Mouse (Mus musculus): Measurements from ENCODE around the gene Lrrc47. TPM values are rescaled to one million over a fixed set of nuclear protein-coding genes. Genes with fewer than 3 reads are reported as not detected.

The Lrrc47 gene
- total and polyA plus RNA-seq, 2 experiments from 2014 or later = 22.6 to 24.9 TPM

- TF ChIP-seq CTCF (IDR thresholded peaks at IDR 0.05) = no peak
- Histone ChIP-seq H3K36me3 (ENCODE audit: insufficient read depth, low read length) (no peaks in the 10 kb centered on the region), H3K9ac (replicated peaks; ENCODE audit: low read length, poor library complexity, severe bottlenecking) (no peak overlapping the region), H3K27ac (ENCODE audit: low read depth, low read length) (no peak overlapping the region), H3K4me1 (ENCODE audit: insufficient read depth, low read length) (no peaks in the 10 kb centered on the region), H3K4me2 (ENCODE audit: low read depth, low read length, poor library complexity, severe bottlenecking) (no peak overlapping the region), H3K4me3 (ENCODE audit: low read depth, low read length) (no peak overlapping the region), H3K27me3 (ENCODE audit: insufficient read depth, low read length) (0 out of 2 replicates have a peak, but pooled peaks cover 3% of the 10 kb centered on the region), H3K9me3 (ENCODE audit: low read length) (no peaks in the 10 kb centered on the region)
- WGBS = 47% methylated on average over 3 of the region's 3 CpGs
- DNase-seq (ENCODE audit: low spot score) (no peak), ATAC-seq (ENCODE audit: low FRiP score) (no peak)
These were observed 25.6 kb downstream of the Lrrc47 start for GRCm38 (mm10) chr4:154037123-154037522.

- Histone ChIP-seq H3K9ac (replicated peaks; ENCODE audit: low read length, poor library complexity, severe bottlenecking) (no peak within 1 kb of the TSS), H3K4me2 (ENCODE audit: low read depth, low read length, poor library complexity, severe bottlenecking) (no peak within 1 kb of the TSS), H3K36me3 (ENCODE audit: insufficient read depth, low read length) (no peaks in the 10 kb centered on the region), H3K4me1 (ENCODE audit: insufficient read depth, low read length) (no peaks in the 10 kb centered on the region), H3K27me3 (ENCODE audit: insufficient read depth, low read length) (no peaks in the 10 kb centered on the region), H3K4me3 (ENCODE audit: low read depth, low read length) (no peak within 1 kb of the TSS), H3K9me3 (ENCODE audit: low read length) (no peaks in the 10 kb centered on the region), H3K27ac (ENCODE audit: low read depth, low read length) (no peak within 1 kb of the TSS)
- WGBS = 85% methylated on average over 9 of the region's 9 CpGs
- DNase-seq (ENCODE audit: low spot score) (no peak), ATAC-seq (ENCODE audit: low FRiP score) (no peak)
- no peak for TF ChIP-seq CTCF (IDR thresholded peaks at IDR 0.05)
These were observed 31.0 kb downstream of the Lrrc47 start, which contains the start of gene Ccdc27 for GRCm38 (mm10) chr4:154042577-154042976. Gene Ccdc27, minus strand, starts transcription at chr4:154042677.

GRCm38 (mm10) chr4:154045837-154046236, 34.3 kb downstream of the Lrrc47 start:
- WGBS = 71% methylated on average over 5 of the region's 5 CpGs
- no peaks in the 10 kb centered on the region for H3K36me3 ChIP-seq (ENCODE audit: insufficient read depth, low read length)

GRCm38 (mm10) chr4:154051401-154051800, 39.9 kb downstream of the Lrrc47 start:
- no peak overlapping the region for H3K4me3 ChIP-seq (ENCODE audit: low read depth, low read length)
- no peaks in the 10 kb centered on the region for H3K36me3 ChIP-seq (ENCODE audit: insufficient read depth, low read length)
- DNase-seq (ENCODE audit: low spot score) (no peak), ATAC-seq (ENCODE audit: low FRiP score) (no peak)
- 83% methylated on average over 3 of the region's 3 CpGs for WGBS
- no peak overlapping the region for H3K4me2 ChIP-seq (ENCODE audit: low read depth, low read length, poor library complexity, severe bottlenecking)
- no peak overlapping the region for H3K9ac ChIP-seq (replicated peaks; ENCODE audit: low read length, poor library complexity, severe bottlenecking)
- H3K4me1 ChIP-seq (ENCODE audit: insufficient read depth, low read length) = no peaks in the 10 kb centered on the region
- no peaks in the 10 kb centered on the region for H3K9me3 ChIP-seq (ENCODE audit: low read length)
- no peak overlapping the region for H3K27ac ChIP-seq (ENCODE audit: low read depth, low read length)
- no peak for TF ChIP-seq CTCF (IDR thresholded peaks at IDR 0.05)
- no peaks in the 10 kb centered on the region for H3K27me3 ChIP-seq (ENCODE audit: insufficient read depth, low read length)

More at GRCm38 (mm10) chr4:154045837-154046236, 34.3 kb downstream of the Lrrc47 start:
- H3K4me2 ChIP-seq (ENCODE audit: low read depth, low read length, poor library complexity, severe bottlenecking) = no peak overlapping the region
- H3K27ac ChIP-seq (ENCODE audit: low read depth, low read length) = no peak overlapping the region
- H3K9me3 ChIP-seq (ENCODE audit: low read length) = no peaks in the 10 kb centered on the region
- H3K27me3 ChIP-seq (ENCODE audit: insufficient read depth, low read length) = no peaks in the 10 kb centered on the region
- no peak overlapping the region for H3K9ac ChIP-seq (replicated peaks; ENCODE audit: low read length, poor library complexity, severe bottlenecking)
- peak; percentile 33; the same call in 1 of the 2 replicates for TF ChIP-seq CTCF (IDR thresholded peaks at IDR 0.05)
- DNase-seq (ENCODE audit: low spot score) (no peak), ATAC-seq (ENCODE audit: low FRiP score) (no peak)
- no peak overlapping the region for H3K4me3 ChIP-seq (ENCODE audit: low read depth, low read length)
- H3K4me1 ChIP-seq (ENCODE audit: insufficient read depth, low read length) = no peaks in the 10 kb centered on the region

GRCm38 (mm10) chr4:154053065-154053464, 41.5 kb downstream of the Lrrc47 start:
- Histone ChIP-seq H3K36me3 (ENCODE audit: insufficient read depth, low read length) (no peaks in the 10 kb centered on the region), H3K9me3 (ENCODE audit: low read length) (no peaks in the 10 kb centered on the region), H3K27me3 (ENCODE audit: insufficient read depth, low read length) (no peaks in the 10 kb centered on the region), H3K27ac (ENCODE audit: low read depth, low read length) (no peak overlapping the region), H3K4me2 (ENCODE audit: low read depth, low read length, poor library complexity, severe bottlenecking) (no peak overlapping the region), H3K9ac (replicated peaks; ENCODE audit: low read length, poor library complexity, severe bottlenecking) (no peak overlapping the region), H3K4me3 (ENCODE audit: low read depth, low read length) (no peak overlapping the region), H3K4me1 (ENCODE audit: insufficient read depth, low read length) (no peaks in the 10 kb centered on the region)
- 51% methylated on average over 4 of the region's 4 CpGs for WGBS
- TF ChIP-seq CTCF (IDR thresholded peaks at IDR 0.05) = 0 out of 2 replicates have a peak, but pooled peaks have one; percentile 13
- no peak for DNase-seq (ENCODE audit: low spot score)
- no peak for ATAC-seq (ENCODE audit: low FRiP score)

GRCm38 (mm10) chr4:154055482-154055881, 44.0 kb downstream of the Lrrc47 start:
- no peak for ATAC-seq (ENCODE audit: low FRiP score)
- Histone ChIP-seq H3K4me2 (ENCODE audit: low read depth, low read length, poor library complexity, severe bottlenecking) (no peak overlapping the region), H3K9ac (replicated peaks; ENCODE audit: low read length, poor library complexity, severe bottlenecking) (no peak overlapping the region), H3K36me3 (ENCODE audit: insufficient read depth, low read length) (no peaks in the 10 kb centered on the region), H3K9me3 (ENCODE audit: low read length) (no peaks in the 10 kb centered on the region), H3K4me3 (ENCODE audit: low read depth, low read length) (no peak overlapping the region), H3K4me1 (ENCODE audit: insufficient read depth, low read length) (no peaks in the 10 kb centered on the region), H3K27ac (ENCODE audit: low read depth, low read length) (no peak overlapping the region), H3K27me3 (ENCODE audit: insufficient read depth, low read length) (no peaks in the 10 kb centered on the region)
- no peak for TF ChIP-seq CTCF (IDR thresholded peaks at IDR 0.05)
- 87% methylated on average over 7 of the region's 7 CpGs for WGBS
- no peak for DNase-seq (ENCODE audit: low spot score)
